Mouse (Mus musculus): ENCODE measurements at regions not wholly inside any gene's neighbourhood (a gene's known extent, or its start where the extent isn't known, plus 50 kb on each side); places are given as distances from the start of the nearest gene placed in this dataset.
"Not testable (repeated sequence)": the region's sequence is repeated elsewhere in the genome, so short reads cannot be mapped to it uniquely, and the experiment has no call there.

DNA sequence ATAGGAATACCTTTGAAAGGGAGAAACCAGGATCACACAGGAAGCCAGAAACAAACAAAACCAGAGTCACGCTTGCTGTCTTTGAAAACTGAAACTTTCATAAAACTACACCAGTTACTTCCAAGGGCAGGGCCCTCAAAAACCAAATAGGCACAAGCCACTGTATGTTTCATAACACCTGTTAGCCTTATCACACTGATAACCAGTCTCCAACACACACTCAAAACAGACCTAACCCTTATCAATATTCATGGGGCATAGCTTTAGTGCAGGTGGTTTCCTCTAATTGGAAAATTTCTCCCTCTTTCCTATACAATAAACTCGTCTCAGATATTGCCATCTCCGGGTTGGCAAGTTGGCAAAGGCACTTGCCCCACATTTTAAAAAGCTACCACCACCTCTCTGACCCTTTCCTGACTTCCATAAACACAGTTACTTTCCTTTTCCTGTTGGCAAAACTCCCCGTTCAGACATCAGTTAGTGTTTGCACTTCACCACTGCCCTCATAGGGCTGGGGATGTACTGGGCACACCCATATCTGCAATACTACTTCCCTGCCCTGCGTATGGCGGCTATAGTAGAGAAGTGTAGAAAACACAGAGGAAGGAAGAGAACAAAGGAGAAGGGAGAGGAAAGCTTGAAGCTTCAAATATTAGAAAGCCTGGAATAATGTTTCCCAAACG lies 169.1 kb upstream of the Col8a1 start:
- DNase-seq: no peak

DNA sequence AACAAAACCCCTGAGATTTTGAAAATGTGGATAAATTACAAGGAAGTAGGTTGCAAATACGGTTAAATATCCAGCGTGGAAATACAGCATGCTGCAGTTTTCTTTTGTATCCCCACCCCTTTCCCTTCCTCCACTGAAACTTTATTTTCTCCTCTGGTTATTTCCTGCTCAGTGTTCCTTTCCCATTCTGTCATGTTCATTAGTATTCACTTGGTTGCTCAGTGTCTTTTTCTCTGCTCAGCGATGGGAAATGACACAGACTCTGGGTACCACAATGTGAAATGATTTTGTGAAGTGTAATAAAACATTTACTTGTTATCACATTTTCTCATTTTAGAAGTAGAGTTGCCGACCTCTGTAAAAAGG lies 169.6 kb upstream of the Col8a1 start:
- DNase-seq: no peak

- peak; percentile 64 for DNase-seq
Observed at GRCm38 (mm10) chr16:57927816-57928215, 173.3 kb upstream of the Col8a1 start.

DNA sequence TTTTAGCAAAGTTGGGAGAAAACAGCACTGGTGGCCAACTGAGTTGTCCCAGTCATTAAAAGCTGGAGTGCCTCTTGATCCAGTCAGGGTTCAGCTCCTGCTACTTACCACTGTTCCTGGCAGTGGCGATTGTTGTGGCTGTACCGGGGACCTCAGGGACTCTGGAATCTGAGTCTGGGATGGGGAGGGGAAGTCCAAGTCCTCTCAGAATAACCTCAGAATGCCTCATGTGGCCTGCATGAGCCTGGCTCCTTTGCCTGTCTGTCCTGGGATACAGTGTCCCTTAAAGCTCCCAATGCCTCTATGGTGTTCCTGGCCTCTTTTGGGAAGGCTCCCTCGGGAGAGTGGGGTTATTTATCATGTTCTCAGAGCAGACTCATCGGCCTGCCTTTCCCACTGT lies 173.8 kb upstream of the Col8a1 start:
- DNase-seq: peak; percentile 58

DNA sequence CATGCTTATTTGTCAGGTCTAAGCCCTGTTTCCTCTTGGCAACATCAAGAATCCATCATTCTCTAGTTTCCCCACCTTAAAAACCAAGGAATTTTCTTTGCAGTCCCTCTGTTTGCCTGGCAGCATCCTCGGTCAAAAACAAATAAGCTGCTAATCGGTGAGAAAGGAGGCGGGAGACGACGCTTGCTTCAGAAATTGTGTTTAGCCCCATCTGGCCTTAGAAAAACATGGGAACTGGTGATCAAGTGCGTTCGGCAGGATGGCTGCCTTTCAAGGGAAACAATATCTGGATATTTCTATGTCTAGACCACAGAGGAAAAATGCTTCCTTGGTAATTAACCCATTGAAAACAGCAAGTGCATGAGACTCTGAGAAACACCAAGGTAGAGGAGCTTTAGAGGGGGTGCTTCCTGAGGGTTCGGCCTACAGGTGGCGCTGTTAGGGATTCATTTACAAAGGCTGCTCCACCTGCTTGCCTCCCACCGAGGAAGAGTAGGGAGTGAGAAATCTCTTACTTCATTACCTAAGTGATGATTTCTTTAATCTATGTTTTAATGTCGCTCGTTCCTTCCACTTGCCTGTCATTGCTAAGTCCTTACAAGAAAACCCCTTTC lies 174.7 kb upstream of the Col8a1 start:
- DNase-seq: no peak

GRCm38 (mm10) chr16:57945404-57945803 lies 190.9 kb upstream of the Col8a1 start:
- DNase-seq: no peak

GRCm38 (mm10) chr16:57947309-57947708 lies 192.8 kb upstream of the Col8a1 start:
- DNase-seq: no peak

- DNase-seq: no peak
Observed at GRCm38 (mm10) chr16:57949680-57950079, 195.1 kb upstream of the Col8a1 start.

GRCm38 (mm10) chr16:57970956-57971355 lies 216.4 kb upstream of the Col8a1 start:
- DNase-seq: no peak

GRCm38 (mm10) chr16:57984111-57984510 lies 229.6 kb upstream of the Col8a1 start:
- no peak for DNase-seq

- no peak for DNase-seq
Observed at GRCm38 (mm10) chr16:58005740-58006139, 251.2 kb upstream of the Col8a1 start.

GRCm38 (mm10) chr16:58013557-58013956 lies 259.0 kb upstream of the Col8a1 start:
- DNase-seq: no peak

DNA sequence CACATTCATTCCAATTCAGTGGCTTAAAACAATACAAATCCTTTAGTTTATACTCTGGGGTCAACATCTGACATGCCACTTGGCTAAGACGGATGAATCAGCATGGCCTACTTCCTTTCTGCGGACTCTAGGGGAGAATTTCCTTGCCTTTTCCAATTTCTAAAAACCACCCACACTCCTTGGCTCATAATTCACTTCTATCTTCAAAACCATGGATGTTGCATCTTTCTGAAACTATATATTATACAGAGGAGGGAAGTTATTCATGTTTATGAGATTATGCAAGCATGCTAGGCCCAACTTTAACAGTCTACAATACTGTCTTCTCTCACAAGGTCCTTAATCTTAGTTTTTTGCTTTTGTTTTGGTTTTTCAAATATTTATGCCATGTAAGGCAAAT lies 273.0 kb upstream of the Col8a1 start:
- DNase-seq: no peak

DNA sequence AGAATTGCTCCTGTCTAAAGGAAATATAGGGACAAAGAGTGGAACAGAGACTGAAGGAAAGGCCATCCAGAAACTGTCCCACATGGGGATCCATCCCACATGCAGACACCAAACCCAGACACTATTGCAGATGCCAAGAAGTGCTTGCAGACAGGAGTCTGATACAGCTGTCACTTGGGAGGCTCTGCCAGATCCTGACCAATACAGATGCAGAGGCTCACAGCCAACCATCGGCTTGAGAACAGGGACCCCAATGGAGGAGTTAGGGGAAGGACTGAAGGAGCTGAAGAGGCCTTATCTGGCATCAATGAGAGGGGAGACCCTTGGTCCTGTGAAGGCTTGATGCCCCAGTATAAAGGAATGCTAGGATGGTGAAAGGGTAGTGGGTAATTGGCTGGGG lies 274.0 kb upstream of the Col8a1 start:
- not testable (repeated sequence) for DNase-seq

DNA sequence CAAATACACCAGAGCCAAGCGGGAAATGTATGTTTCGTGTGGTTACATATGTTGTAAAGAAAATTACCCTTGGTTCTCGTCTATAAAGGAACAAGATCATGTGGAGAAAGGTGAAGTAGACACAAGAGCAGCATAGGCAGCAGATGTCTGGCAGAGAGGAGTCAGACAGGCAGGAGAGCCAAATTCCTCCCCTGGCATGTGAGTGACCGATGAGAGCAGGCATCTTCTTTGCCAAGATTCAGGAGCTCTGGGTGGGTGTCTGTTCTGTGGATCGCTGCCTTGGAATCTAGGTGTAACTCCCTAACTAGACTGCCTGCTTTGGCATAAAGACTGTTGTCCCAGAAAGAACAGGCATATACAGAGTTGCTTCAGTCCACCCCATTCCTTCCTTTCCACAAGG lies 275.1 kb upstream of the Col8a1 start:
- no peak for DNase-seq

GRCm38 (mm10) chr16:58068654-58069271 lies 314.2 kb upstream of the Col8a1 start:
- no peak for DNase-seq

DNA sequence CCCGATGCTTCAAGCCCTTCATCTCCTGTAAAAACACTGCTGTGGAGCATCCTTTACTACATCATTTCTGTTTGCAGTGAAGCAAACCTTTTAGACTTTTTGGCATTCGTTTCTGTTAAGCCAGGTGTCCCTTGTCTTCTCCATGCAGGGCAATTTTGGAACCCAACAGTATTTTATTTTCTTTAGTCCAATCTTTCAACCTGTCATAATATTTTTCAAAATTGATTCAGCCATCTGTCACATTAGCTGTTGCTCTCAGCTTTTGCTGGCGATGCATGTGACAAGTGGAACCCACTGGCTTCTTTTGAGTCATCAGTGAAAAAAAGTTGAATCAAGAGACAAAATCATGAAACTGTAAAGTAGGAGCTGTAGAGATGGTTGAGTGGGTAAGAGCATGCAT lies 317.9 kb upstream of the Col8a1 start:
- no peak for DNase-seq

DNA sequence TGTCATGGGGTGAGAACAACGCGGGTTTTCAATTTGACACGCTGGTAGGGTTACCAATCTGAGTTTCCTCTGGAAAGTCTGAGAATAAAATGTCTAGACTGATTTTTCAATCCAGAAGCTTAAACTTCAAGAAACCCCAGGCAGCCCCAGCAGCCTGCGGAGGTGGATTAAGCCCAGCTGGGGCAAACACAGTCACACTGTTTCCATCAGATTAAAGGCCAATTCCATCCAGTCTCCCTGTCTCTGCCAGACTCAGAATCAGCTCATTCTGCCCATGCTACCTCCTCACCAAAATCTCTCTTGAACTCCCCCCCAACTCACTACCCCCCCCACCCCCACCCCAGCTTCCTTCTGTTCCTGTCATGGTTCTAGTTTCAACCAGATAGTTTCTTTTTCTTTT lies 307.9 kb upstream of the Dcbld2 start:
- no peak for DNase-seq

DNA sequence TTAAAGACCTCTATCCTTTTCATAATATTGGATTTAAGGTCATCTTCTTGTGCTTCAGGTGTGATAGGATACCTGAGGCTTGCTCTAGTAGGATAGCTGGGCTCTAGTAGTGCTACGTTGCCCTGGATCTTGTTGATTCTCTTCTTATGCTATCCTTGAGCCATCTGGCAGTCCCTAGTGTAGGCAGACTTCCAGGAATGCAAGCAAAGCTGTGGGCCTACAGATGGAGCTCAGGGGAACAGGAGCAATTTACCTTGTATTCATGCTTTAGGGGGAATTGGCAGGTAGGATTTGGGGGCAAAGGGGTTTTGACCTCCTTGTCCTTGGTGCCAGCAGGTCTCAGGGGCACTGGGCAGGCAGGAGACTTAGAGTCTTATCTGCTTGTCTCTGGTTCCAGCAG lies 297.8 kb upstream of the Dcbld2 start:
- no peak for DNase-seq

- DNase-seq: peak; percentile 34
Observed at GRCm38 (mm10) chr16:58126086-58126485, 282.2 kb upstream of the Dcbld2 start.

- no peak for DNase-seq
Observed at GRCm38 (mm10) chr16:58136144-58136905, 271.9 kb upstream of the Dcbld2 start.

- no peak for DNase-seq
Observed at GRCm38 (mm10) chr16:58136979-58137378, 271.3 kb upstream of the Dcbld2 start.

DNA sequence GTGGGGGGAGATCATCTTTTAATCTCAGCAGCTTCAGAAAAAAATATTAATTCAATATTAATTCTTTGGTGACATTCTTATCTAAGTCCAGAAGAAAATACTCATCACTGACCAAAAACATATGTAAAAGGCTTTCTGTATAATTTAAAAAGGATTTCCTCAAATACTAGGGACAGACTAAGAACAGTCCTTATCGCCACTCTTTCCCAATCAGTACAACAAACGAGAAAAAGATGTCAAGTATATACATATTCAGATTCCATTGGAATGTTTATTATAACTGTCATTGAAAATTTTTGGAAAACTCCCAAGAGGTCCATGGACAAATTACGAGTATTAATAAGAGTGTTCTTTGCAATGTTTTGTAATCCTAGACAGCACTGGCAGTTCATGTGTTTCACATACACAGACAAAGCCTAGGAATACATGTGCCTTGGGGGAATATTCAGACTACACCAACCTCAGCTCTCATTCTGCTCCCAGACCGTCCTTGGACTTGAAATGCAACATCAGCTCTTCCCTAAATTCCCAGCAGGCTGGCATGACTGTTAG lies 270.4 kb upstream of the Dcbld2 start:
- DNase-seq: no peak
